Mouse (Mus musculus) CH12.LX (cell line): Measurements from ENCODE around the gene Srcin1. TPM values are rescaled to one million over a fixed set of nuclear protein-coding genes. Genes with fewer than 3 reads are reported as not detected.

Experiments
- DNase-seq: peaks from one replicate; pipeline ENCODE4 v3.0.0-alpha.2; 2013; ENCODE audit errors: extremely low read depth
- H3K27ac ChIP-seq: 2 replicates; pipeline ENCODE4 v1.5.1; 2012; ENCODE audit warnings: low read depth, mild to moderate bottlenecking, control low read depth, moderate library complexity; ENCODE audit not compliant: insufficient read depth
- H3K27me3 ChIP-seq: replicated peaks from 2 replicates; pipeline ENCODE3; 2012; ENCODE audit warnings: inconsistent platforms
- H3K36me3 ChIP-seq, 2 experiments: replicated peaks in 1 of 2; 2 replicates each; pipeline versions ENCODE3 to v1.6.1; 2012; ENCODE audit warnings: inconsistent platforms in 1 of 2, low read length in 1 of 2, mild to moderate bottlenecking in 1 of 2, mixed read lengths in 1 of 2, moderate library complexity in 1 of 2; ENCODE audit not compliant: control insufficient read depth in 1 of 2, insufficient read depth in 1 of 2
- H3K4me1 ChIP-seq, 2 experiments: 2 replicates each; pipeline ENCODE4 v1.6.1; 2012; ENCODE audit warnings: inconsistent platforms in 1 of 2, moderate library complexity in 1 of 2; ENCODE audit not compliant: insufficient read depth in 2 of 2, control insufficient read depth in 1 of 2
- H3K4me2 ChIP-seq: 2 replicates; pipeline ENCODE4 v1.6.1; 2012; ENCODE audit warnings: low read depth, mild to moderate bottlenecking, control low read depth; ENCODE audit not compliant: poor library complexity, insufficient read depth, severe bottlenecking
- H3K4me3 ChIP-seq, 3 experiments: fragments of 150-350 bp in 1 of 3; sonication (generic) in 1 of 3; replicated peaks in 1 of 3; 2 replicates each; pipeline versions ENCODE3 to v1.5.1; 2011 to 2012; ENCODE audit warnings: low read depth in 2 of 3, low read length in 2 of 3, mild to moderate bottlenecking in 2 of 3, moderate library complexity in 2 of 3, control low read depth in 1 of 3, improper control_type of control experiment in 1 of 3, inconsistent platforms in 1 of 3, mixed read lengths in 1 of 3; ENCODE audit not compliant: poor library complexity in 1 of 3
- H3K79me2 ChIP-seq: replicated peaks from 2 replicates; pipeline ENCODE4 v1.6.1; 2012; ENCODE audit warnings: mild to moderate bottlenecking, moderate library complexity; ENCODE audit not compliant: control insufficient read depth, poor library complexity, insufficient read depth, severe bottlenecking; ENCODE audit errors: extremely low read depth
- H3K9ac ChIP-seq: 2 replicates; pipeline ENCODE4 v1.6.1; 2012; ENCODE audit warnings: low read depth, mild to moderate bottlenecking, control low read depth, moderate library complexity; ENCODE audit not compliant: insufficient read depth
- H3K9me3 ChIP-seq: replicated peaks from 2 replicates; pipeline ENCODE3; 2012; ENCODE audit warnings: low read length, inconsistent platforms, mixed read lengths
- CHD1 ChIP-seq: IDR thresholded peaks from 2 replicates; pipeline ENCODE4 v1.6.1; 2012; ENCODE audit warnings: low read depth, low read length, improper control_type of control experiment, inconsistent platforms
- HCFC1 ChIP-seq: IDR thresholded peaks from 2 replicates; pipeline ENCODE4 v1.6.1; 2012; ENCODE audit warnings: low read depth, mild to moderate bottlenecking, inconsistent platforms, low read length, improper control_type of control experiment
- IRF4 ChIP-seq: IDR thresholded peaks from 2 replicates; pipeline ENCODE4 v1.6.1; 2014; ENCODE audit warnings: low read depth, mild to moderate bottlenecking, inconsistent platforms, low read length, improper control_type of control experiment
- JUN ChIP-seq: IDR thresholded peaks from 2 replicates; pipeline ENCODE4 v1.6.1; 2011; ENCODE audit warnings: low read depth, mild to moderate bottlenecking, low read length, improper control_type of control experiment, moderate library complexity; ENCODE audit not compliant: insufficient read depth
- JUND ChIP-seq: conservative IDR thresholded peaks from 2 replicates; pipeline ENCODE4 v1.6.1; 2011; ENCODE audit warnings: low read depth, low read length, improper control_type of control experiment
- KAT2A ChIP-seq: IDR thresholded peaks from 2 replicates; pipeline ENCODE4 v1.6.1; 2012; ENCODE audit warnings: low read length, improper control_type of control experiment, inconsistent platforms; ENCODE audit not compliant: insufficient replicate concordance
- MAFK ChIP-seq: IDR thresholded peaks from 2 replicates; pipeline ENCODE4 v1.6.1; 2011; ENCODE audit warnings: low read length, improper control_type of control experiment; ENCODE audit not compliant: insufficient replicate concordance
- MEF2A ChIP-seq: IDR thresholded peaks from 2 replicates; pipeline ENCODE4 v1.6.1; 2014; ENCODE audit warnings: low read depth, mild to moderate bottlenecking, inconsistent platforms, low read length, improper control_type of control experiment, borderline replicate concordance
- PAX5 ChIP-seq: IDR thresholded peaks from 2 replicates; pipeline ENCODE4 v1.6.1; 2012; ENCODE audit warnings: low read length, inconsistent platforms, mixed read lengths
- RAD21 ChIP-seq: IDR thresholded peaks from 2 replicates; pipeline ENCODE4 v1.6.1; 2011; ENCODE audit warnings: low read depth, mild to moderate bottlenecking, low read length, improper control_type of control experiment, moderate library complexity
- RCOR1 ChIP-seq: conservative IDR thresholded peaks from 2 replicates; pipeline ENCODE4 v1.6.1; 2012; ENCODE audit warnings: low read depth, mild to moderate bottlenecking, inconsistent platforms, low read length, improper control_type of control experiment
- SIN3A ChIP-seq: IDR thresholded peaks from 2 replicates; pipeline ENCODE4 v1.6.1; 2012; ENCODE audit warnings: low read length, improper control_type of control experiment, inconsistent platforms
- SMC3 ChIP-seq: IDR thresholded peaks from 2 replicates; pipeline ENCODE4 v1.6.1; 2011; ENCODE audit warnings: low read depth, low read length, improper control_type of control experiment
- TCF12 ChIP-seq: IDR thresholded peaks from 2 replicates; pipeline ENCODE4 v1.6.1; 2014; ENCODE audit warnings: low read depth, mild to moderate bottlenecking, inconsistent platforms, low read length, improper control_type of control experiment
- USF1 ChIP-seq: IDR thresholded peaks from 2 replicates; pipeline ENCODE4 v1.6.1; 2014; ENCODE audit warnings: low read depth, mild to moderate bottlenecking, inconsistent platforms, low read length, improper control_type of control experiment
- ZC3H11A ChIP-seq: IDR thresholded peaks from 2 replicates; pipeline ENCODE4 v1.6.1; 2012; ENCODE audit warnings: low read depth, mild to moderate bottlenecking, inconsistent platforms, low read length, improper control_type of control experiment
- ZKSCAN1 ChIP-seq: IDR thresholded peaks from 2 replicates; pipeline ENCODE4 v1.6.1; 2012; ENCODE audit warnings: low read depth, inconsistent platforms, low read length, improper control_type of control experiment, borderline replicate concordance
- ZMIZ1 ChIP-seq: IDR thresholded peaks from 2 replicates; pipeline ENCODE4 v1.6.1; 2012; ENCODE audit warnings: low read depth, mild to moderate bottlenecking, inconsistent platforms, low read length, improper control_type of control experiment
- ZNF384 ChIP-seq: IDR thresholded peaks from 2 replicates; pipeline ENCODE4 v1.6.1; 2012; ENCODE audit warnings: low read depth, low read length, improper control_type of control experiment, inconsistent platforms
- dilution Hi-C: fragments of 300-500 bp; cut with MboI; formaldehyde crosslinking; loops from 2 replicates; pipeline ENCODE4 v1.14.3; 2020; ENCODE audit warnings: low sequenced_read_pairs; ENCODE audit not compliant: extremely low pct_unique_long_range_greater_than_20kb, extremely low pct_ligation_motif_present
- in situ Hi-C: fragments of 300-500 bp; cut with MboI; formaldehyde crosslinking; loops from 3 replicates; pipeline ENCODE4 v1.14.3; 2019; ENCODE audit warnings: low sequenced_read_pairs, low pct_ligation_motif_present, low pct_unique_long_range_greater_than_20kb, mixed read lengths
- polyA plus RNA-seq: library from polyadenylated mRNA; unstranded; fragments of >175 nt; gene quantifications from 2 replicates; pipeline ENCODE4 v1.2.1, GENCODE M21; 2012; ENCODE audit warnings: low read depth; ENCODE audit not compliant: insufficient read length
- total RNA-seq, 2 experiments: library from RNA; depleted of rRNA; stranded (reverse); fragments of 300-350 nt in 1 of 2; fragments of >200 nt in 1 of 2; gene quantifications; 2 replicates each; pipeline ENCODE4 v1.2.3; 2012 to 2014

Gene Srcin1
- total and polyA plus RNA-seq, 3 experiments, result 0.08 to 0.09 TPM; not detected in 1

DNA sequence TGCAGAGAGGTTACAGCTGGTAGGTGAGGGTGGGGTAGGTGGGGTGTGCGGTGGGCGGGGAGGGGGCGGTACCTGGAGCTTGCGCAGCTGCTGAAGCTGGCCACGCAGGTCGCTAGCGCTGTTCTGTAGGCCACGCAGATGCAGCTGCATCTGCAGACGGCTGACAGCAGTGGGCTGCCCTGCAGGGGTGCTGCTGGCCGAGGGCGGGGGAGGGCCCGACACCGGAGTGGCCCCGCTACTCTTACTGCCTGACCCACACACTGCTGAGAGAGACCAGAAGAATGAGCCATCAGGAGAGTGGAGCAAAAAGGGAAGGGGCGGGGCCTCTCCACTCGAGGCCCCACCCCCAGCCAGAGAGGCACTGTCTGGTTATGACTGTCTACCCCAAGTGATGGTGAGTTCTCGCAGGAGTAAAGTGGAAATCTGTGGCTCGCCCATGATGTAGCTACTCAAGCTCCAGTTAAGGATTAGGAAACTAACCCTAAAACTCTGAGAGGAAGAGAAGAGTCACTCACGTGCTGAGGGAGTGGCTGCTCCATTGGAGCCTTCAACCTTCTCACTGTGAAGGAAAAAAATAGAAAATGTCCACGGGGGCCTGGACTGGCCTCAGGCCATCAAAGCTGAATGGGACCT is 42.9 kb downstream of the Srcin1 start (continued):
- TF ChIP-seq CHD1 (no peak), RAD21 (no peak), SIN3A (peak; percentile 17; the same call in 1 of the 2 replicates), JUN (peak; percentile 83), ZMIZ1 (no peak), SMC3 (no peak), ZC3H11A (no peak), KAT2A (no peak), TCF12 (no peak), IRF4 (peak; percentile 98), USF1 (no peak), RCOR1 (peak; percentile 51; the same call in 1 of the 2 replicates), MEF2A (peak; percentile 58), ZKSCAN1 (no peak), ZNF384 (peak; percentile 12; the same call in 1 of the 2 replicates), HCFC1 (no peak; the same call in 1 of the 2 replicates), MAFK (no peak), PAX5 (no peak)

DNA sequence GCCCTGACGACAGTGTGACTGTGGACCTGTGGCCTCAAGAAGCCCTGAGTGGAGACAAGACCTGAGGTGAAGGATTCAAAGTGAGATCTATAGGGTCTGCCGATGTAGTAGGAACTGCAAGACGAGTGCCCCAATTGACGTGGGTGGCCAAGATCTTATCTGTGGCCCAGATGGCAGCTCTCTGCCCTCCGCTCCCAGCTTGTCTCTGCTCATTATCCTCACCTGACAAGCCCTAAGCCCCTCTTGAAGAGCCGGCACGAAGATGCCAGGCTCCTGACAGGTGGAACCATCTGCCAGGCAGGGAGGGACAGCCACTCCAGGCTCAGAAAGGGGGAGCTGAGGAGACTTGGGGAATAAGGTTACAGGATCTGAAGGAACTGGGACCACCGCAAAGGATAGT is 43.6 kb downstream of the Srcin1 start:
- in situ Hi-C loops (loop anchor here (5.0 kb wide), 1 partner anchor 35 kb away; no protein-coding TSS in a partner anchor), dilution Hi-C loops (no loop called here)
- Histone ChIP-seq H3K27me3 (peaks cover 87% of the 10 kb centered on the region), H3K9me3 (peaks cover 16% of the 10 kb centered on the region), H3K79me2 (no peaks in the 10 kb centered on the region), H3K9ac (peak overlapping the region; percentile 14; the same call in 1 of the 2 replicates), H3K4me2 (peak overlapping the region; percentile 86), H3K27ac (no peak overlapping the region), H3K4me3 (peak overlapping the region; percentile 47 to 63 (median 52)), H3K4me1 (peaks cover 13 to 25% of the 10 kb centered on the region in 2 experiments), H3K36me3 (no peaks in the 10 kb centered on the region)
- no peak for TF ChIP-seq JUN
- no peak for TF ChIP-seq JUND
- no peak for TF ChIP-seq MEF2A
- no peak for DNase-seq
